Mouse (Mus musculus) megakaryocyte, embryonic 14.5 days (primary cell): ENCODE measurements at regions not wholly inside any gene's neighbourhood (a gene's known extent, or its start where the extent isn't known, plus 50 kb on each side); places are given as distances from the start of the nearest gene placed in this dataset.

Experiments
- FLI1 ChIP-seq: IDR thresholded peaks from 2 replicates; pipeline ENCODE4 v1.6.1; 2012; ENCODE audit warnings: low read length, inconsistent platforms, mixed read lengths
- GATA1 ChIP-seq: IDR thresholded peaks from 3 replicates; pipeline ENCODE4 v1.6.1; 2012; ENCODE audit warnings: mixed read lengths, low read length, inconsistent platforms, borderline replicate concordance

DNA sequence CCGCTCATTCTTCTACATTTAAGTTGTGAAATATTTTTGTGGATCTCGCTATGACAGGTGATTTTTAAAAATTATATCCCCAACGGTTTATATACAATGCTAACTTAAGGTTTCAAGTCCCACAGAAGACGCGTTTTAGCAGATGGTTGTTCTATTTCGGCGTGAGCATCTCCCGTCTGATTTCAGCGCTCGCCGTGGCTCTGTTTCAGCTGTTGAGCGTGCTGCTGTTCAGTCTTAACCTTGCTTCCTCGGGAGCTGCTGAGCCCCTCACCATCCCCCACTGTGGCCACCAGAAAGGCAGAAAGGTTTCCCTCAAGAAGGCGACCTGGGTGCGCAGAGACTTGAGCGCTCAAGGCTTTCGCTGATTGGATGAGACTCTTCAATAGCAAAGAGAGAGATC, 234.7 kb upstream of the Msx2 start:
- no peak for TF ChIP-seq FLI1
- no peak for TF ChIP-seq GATA1
